Mouse (Mus musculus): ENCODE results near the gene Myo18b.

DNA sequence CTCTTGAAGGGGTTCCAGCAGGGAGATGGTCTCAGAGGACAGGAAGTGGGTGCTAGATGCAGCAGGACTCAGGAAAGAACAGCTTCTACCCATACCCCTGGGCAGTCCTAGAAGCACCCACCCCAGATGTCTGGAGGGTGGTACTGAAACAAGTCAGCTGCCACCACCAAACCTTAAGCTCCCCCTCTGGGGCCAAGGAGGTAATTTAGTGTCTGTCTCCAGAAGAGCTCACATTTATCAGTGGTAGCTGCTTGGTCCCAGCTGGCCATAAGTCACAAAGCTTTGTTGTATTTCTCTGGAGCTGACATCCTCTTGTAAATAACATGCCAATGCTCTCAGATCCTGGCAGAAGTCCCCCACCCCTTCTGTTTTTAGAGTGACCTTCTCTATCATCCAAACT lies 187.7 kb downstream of the Myo18b start:
- TF ChIP-seq CTCF (IDR thresholded peaks at IDR 0.05; ENCODE audit: extremely low read depth, insufficient read length, insufficient replicate concordance, low read depth, low read length), result no peak
- TF ChIP-seq POLR2A (IDR thresholded peaks at IDR 0.05; ENCODE audit: low read depth, low read length), result no peak
